Mouse (Mus musculus): ENCODE measurements around the gene Irf6.

- TF ChIP-seq CTCF (IDR thresholded peaks at IDR 0.05; ENCODE audit: borderline replicate concordance, insufficient read depth, low read length) (no peak), POLR2A (IDR thresholded peaks at IDR 0.05; ENCODE audit: low read depth, low read length) (no peak)
Measured at GRCm38 (mm10) chr1:193156316-193157110, 3.6 kb downstream of the Irf6 start.

All from embryonic fibroblast, embryonic 13.5 days (primary cell).